Mouse (Mus musculus) embryo, embryonic 10 days (tissue): ENCODE measurements at regions not wholly inside any gene's neighbourhood (a gene's known extent, or its start where the extent isn't known, plus 50 kb on each side); places are given as distances from the start of the nearest gene placed in this dataset.

Source experiments
- DNase-seq: peaks from one replicate; pipeline ENCODE4 v3.0.0-alpha.2; 2015; ENCODE audit warnings: low spot score

- DNase-seq = no peak
Observed at GRCm38 (mm10) chr17:81185685-81186084, 120.8 kb upstream of the Thumpd2 start.

GRCm38 (mm10) chr17:81180813-81181424, 116.0 kb upstream of the Thumpd2 start:
- no peak for DNase-seq

- no peak for DNase-seq
Observed at GRCm38 (mm10) chr17:81176306-81176705, 111.4 kb upstream of the Thumpd2 start.

GRCm38 (mm10) chr17:81175877-81176276, 111.0 kb upstream of the Thumpd2 start:
- DNase-seq = no peak

GRCm38 (mm10) chr17:81172943-81173342, 108.1 kb upstream of the Thumpd2 start:
- no peak for DNase-seq

GRCm38 (mm10) chr17:81169118-81169517, 104.2 kb upstream of the Thumpd2 start:
- DNase-seq = no peak

GRCm38 (mm10) chr17:81150730-81151129, 85.8 kb upstream of the Thumpd2 start:
- DNase-seq = no peak

- DNase-seq = no peak
Observed at GRCm38 (mm10) chr17:81134702-81135101, 69.8 kb upstream of the Thumpd2 start.

GRCm38 (mm10) chr17:81133227-81133626, 68.3 kb upstream of the Thumpd2 start:
- no peak for DNase-seq
